Mouse (Mus musculus) CH12.LX (cell line): ENCODE results near the gene Runx2.

ENCODE experiments used
- CTCF ChIP-seq, 2 experiments: IDR thresholded peaks in 1 of 2; conservative IDR thresholded peaks in 1 of 2; 2 replicates each; pipeline ENCODE4 v1.5.1; 2011 to 2012; ENCODE audit warnings: low read depth in 2 of 2, low read length in 2 of 2, improper control_type of control experiment in 1 of 2, inconsistent platforms in 1 of 2, mild to moderate bottlenecking in 1 of 2, moderate library complexity in 1 of 2
- POLR2A ChIP-seq: IDR thresholded peaks from 2 replicates; pipeline ENCODE4 v1.6.1; 2011; ENCODE audit warnings: low read depth, mild to moderate bottlenecking, improper control_type of control experiment, low read length
- POLR2AphosphoS2 ChIP-seq: IDR thresholded peaks from 2 replicates; pipeline ENCODE4 v1.6.1; 2011; ENCODE audit warnings: low read depth, low read length, improper control_type of control experiment

DNA sequence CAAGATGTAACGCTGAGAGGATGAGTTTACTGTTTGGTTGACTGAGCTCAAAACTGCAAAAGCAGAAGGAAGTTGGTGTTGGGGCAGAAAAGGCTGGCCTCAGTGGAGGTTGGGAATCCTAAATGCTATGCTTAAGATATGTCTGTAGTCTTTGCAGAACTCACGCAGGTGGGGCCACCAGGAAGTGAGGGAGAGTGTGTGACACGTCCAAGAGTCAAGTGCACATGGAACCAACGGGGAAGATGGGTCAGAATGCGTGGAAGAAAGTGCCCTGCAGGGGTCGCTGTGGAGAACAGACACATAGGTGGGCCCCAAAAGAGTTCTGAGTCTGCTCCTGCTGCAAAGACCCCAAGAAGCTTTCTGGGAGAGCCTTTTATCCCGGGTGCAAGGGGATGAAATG lies 141.8 kb downstream of the Runx2 start:
- peak in 1 of 2 experiments; percentile 49; a peak in 2 of 4 replicates for TF ChIP-seq CTCF (conservative IDR thresholded peaks at IDR 0.05 in 1 of 2, IDR thresholded peaks at IDR 0.05 in 1 of 2; ENCODE audit: low read depth in 2 of 2, low read length in 2 of 2)
- no peak for TF ChIP-seq POLR2AphosphoS2
- TF ChIP-seq POLR2A = no peak
